Mouse (Mus musculus): Measurements from ENCODE around the gene Nfkbiz. TPM values are rescaled to one million over a fixed set of nuclear protein-coding genes. Genes with fewer than 3 reads are reported as not detected.

Gene Nfkbiz
- polyA plus RNA-seq, 1 experiment from 2014 or later, result 16.0 TPM

GRCm38 (mm10) chr16:55784379-55784778 is 54.3 kb downstream of the Nfkbiz start:
- no peak for ATAC-seq
- H3K27me3 ChIP-seq (replicated peaks; ENCODE audit: insufficient read depth, low read length), result no peaks in the 10 kb centered on the region
- no peak overlapping the region for H3K27ac ChIP-seq (ENCODE audit: low read length)
- no peaks in the 10 kb centered on the region for H3K36me3 ChIP-seq (ENCODE audit: insufficient read depth, low read length)
- H3K9me3 ChIP-seq (ENCODE audit: low read length), result no peaks in the 10 kb centered on the region
- no peak for DNase-seq (ENCODE audit: low spot score)
- 68% methylated on average over 7 of the region's 7 CpGs for WGBS
- H3K4me2 ChIP-seq (replicated peaks; ENCODE audit: low read depth, low read length), result no peak overlapping the region
- TF ChIP-seq CTCF (IDR thresholded peaks at IDR 0.05) (no peak), EP300 (IDR thresholded peaks at IDR 0.05) (no peak)
- no peak overlapping the region for H3K9ac ChIP-seq (replicated peaks; ENCODE audit: low read depth)
- no peak overlapping the region for H3K4me3 ChIP-seq (ENCODE audit: low read depth, low read length)
- no peaks in the 10 kb centered on the region; the same call in 1 of the 2 replicates for H3K4me1 ChIP-seq (ENCODE audit: insufficient read depth, low read depth, low read length)

- H3K4me1 ChIP-seq (ENCODE audit: insufficient read depth, low read depth, low read length), result no peaks in the 10 kb centered on the region; the same call in 1 of the 2 replicates
- no peak for ATAC-seq
- H3K4me3 ChIP-seq (ENCODE audit: low read depth, low read length), result no peak overlapping the region
- H3K36me3 ChIP-seq (ENCODE audit: insufficient read depth, low read length), result no peaks in the 10 kb centered on the region
- no peaks in the 10 kb centered on the region for H3K27me3 ChIP-seq (replicated peaks; ENCODE audit: insufficient read depth, low read length)
- H3K9me3 ChIP-seq (ENCODE audit: low read length), result no peaks in the 10 kb centered on the region
- 66% methylated on average over 3 of the region's 3 CpGs for WGBS
- H3K27ac ChIP-seq (ENCODE audit: low read length), result no peak overlapping the region
- no peak for TF ChIP-seq CTCF (IDR thresholded peaks at IDR 0.05)
- TF ChIP-seq EP300 (IDR thresholded peaks at IDR 0.05), result no peak
- H3K9ac ChIP-seq (replicated peaks; ENCODE audit: low read depth), result no peak overlapping the region
- H3K4me2 ChIP-seq (replicated peaks; ENCODE audit: low read depth, low read length), result no peak overlapping the region
- no peak for DNase-seq (ENCODE audit: low spot score)
Observed at GRCm38 (mm10) chr16:55783923-55784322, 54.8 kb downstream of the Nfkbiz start.

- no peak overlapping the region for H3K27ac ChIP-seq (ENCODE audit: low read length)
- no peak for TF ChIP-seq CTCF (IDR thresholded peaks at IDR 0.05)
- no peak for TF ChIP-seq EP300 (IDR thresholded peaks at IDR 0.05)
- DNase-seq (ENCODE audit: low spot score) (no peak), ATAC-seq (no peak)
- no peak overlapping the region for H3K4me3 ChIP-seq (ENCODE audit: low read depth, low read length)
- no peaks in the 10 kb centered on the region for H3K36me3 ChIP-seq (ENCODE audit: insufficient read depth, low read length)
- WGBS, result 75% methylated on average over 2 of the region's 2 CpGs
- no peaks in the 10 kb centered on the region for H3K27me3 ChIP-seq (replicated peaks; ENCODE audit: insufficient read depth, low read length)
- no peaks in the 10 kb centered on the region; the same call in 1 of the 2 replicates for H3K4me1 ChIP-seq (ENCODE audit: insufficient read depth, low read depth, low read length)
- no peak overlapping the region for H3K4me2 ChIP-seq (replicated peaks; ENCODE audit: low read depth, low read length)
- no peaks in the 10 kb centered on the region for H3K9me3 ChIP-seq (ENCODE audit: low read length)
- no peak overlapping the region for H3K9ac ChIP-seq (replicated peaks; ENCODE audit: low read depth)
Observed at GRCm38 (mm10) chr16:55782911-55783310, 55.8 kb downstream of the Nfkbiz start.

- WGBS, result 24% methylated on average over 5 of the region's 5 CpGs
- no peaks in the 10 kb centered on the region for H3K36me3 ChIP-seq (ENCODE audit: insufficient read depth, low read length)
- TF ChIP-seq CTCF (IDR thresholded peaks at IDR 0.05), result no peak
- TF ChIP-seq EP300 (IDR thresholded peaks at IDR 0.05), result peak; percentile 85
- no peaks in the 10 kb centered on the region for H3K27me3 ChIP-seq (replicated peaks; ENCODE audit: insufficient read depth, low read length)
- no peak overlapping the region for H3K4me3 ChIP-seq (ENCODE audit: low read depth, low read length)
- H3K4me1 ChIP-seq (ENCODE audit: insufficient read depth, low read depth, low read length), result no peaks in the 10 kb centered on the region; the same call in 1 of the 2 replicates
- H3K4me2 ChIP-seq (replicated peaks; ENCODE audit: low read depth, low read length), result no peak overlapping the region
- H3K27ac ChIP-seq (ENCODE audit: low read length), result no peak overlapping the region
- ATAC-seq (peak; percentile 91), DNase-seq (ENCODE audit: low spot score) (peak; percentile 75)
- no peak overlapping the region for H3K9ac ChIP-seq (replicated peaks; ENCODE audit: low read depth)
- H3K9me3 ChIP-seq (ENCODE audit: low read length), result no peaks in the 10 kb centered on the region
Observed at GRCm38 (mm10) chr16:55781809-55782208, 56.9 kb downstream of the Nfkbiz start.

GRCm38 (mm10) chr16:55780958-55781558 is 57.6 kb downstream of the Nfkbiz start:
- 64% methylated on average over 5 of the region's 5 CpGs for WGBS
- TF ChIP-seq CTCF (IDR thresholded peaks at IDR 0.05), result no peak
- no peak for TF ChIP-seq EP300 (IDR thresholded peaks at IDR 0.05)
- no peak for ATAC-seq
- Histone ChIP-seq H3K4me2 (replicated peaks; ENCODE audit: low read depth, low read length) (no peak overlapping the region), H3K27me3 (replicated peaks; ENCODE audit: insufficient read depth, low read length) (no peaks in the 10 kb centered on the region), H3K4me3 (ENCODE audit: low read depth, low read length) (no peak overlapping the region), H3K9ac (replicated peaks; ENCODE audit: low read depth) (no peak overlapping the region), H3K9me3 (ENCODE audit: low read length) (no peaks in the 10 kb centered on the region), H3K36me3 (ENCODE audit: insufficient read depth, low read length) (no peaks in the 10 kb centered on the region), H3K27ac (ENCODE audit: low read length) (no peak overlapping the region), H3K4me1 (ENCODE audit: insufficient read depth, low read depth, low read length) (no peaks in the 10 kb centered on the region; the same call in 1 of the 2 replicates)
- DNase-seq (ENCODE audit: low spot score), result no peak

DNA sequence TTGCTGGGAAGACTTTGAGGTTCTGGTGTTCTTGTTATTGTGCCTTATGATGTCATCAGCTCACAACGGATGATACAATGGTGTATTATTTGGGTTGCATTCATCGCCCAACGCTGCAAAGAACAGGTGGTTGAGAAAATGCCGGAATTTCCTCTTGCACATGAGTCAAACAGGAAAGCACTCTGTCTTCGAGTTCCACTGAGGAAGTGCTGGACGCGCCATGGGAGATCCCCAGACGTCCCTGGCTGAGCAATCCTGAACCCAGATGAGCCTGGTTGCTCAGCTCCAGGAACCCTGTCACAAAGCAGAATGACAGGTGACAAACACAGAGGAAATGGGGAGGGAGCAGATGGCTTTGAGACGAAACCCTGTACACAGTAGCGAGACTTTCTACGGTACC is 62.4 kb downstream of the Nfkbiz start:
- H3K27ac ChIP-seq (ENCODE audit: low read length), result no peak overlapping the region
- DNase-seq (ENCODE audit: low spot score), result no peak
- TF ChIP-seq CTCF (IDR thresholded peaks at IDR 0.05), result no peak
- no peak for TF ChIP-seq EP300 (IDR thresholded peaks at IDR 0.05)
- H3K27me3 ChIP-seq (replicated peaks; ENCODE audit: insufficient read depth, low read length), result no peaks in the 10 kb centered on the region
- H3K9ac ChIP-seq (replicated peaks; ENCODE audit: low read depth), result no peak overlapping the region
- no peak overlapping the region for H3K4me3 ChIP-seq (ENCODE audit: low read depth, low read length)
- WGBS, result 63% methylated on average over 11 of the region's 11 CpGs
- no peaks in the 10 kb centered on the region for H3K9me3 ChIP-seq (ENCODE audit: low read length)
- H3K4me1 ChIP-seq (ENCODE audit: insufficient read depth, low read depth, low read length), result no peaks in the 10 kb centered on the region
- no peak overlapping the region for H3K4me2 ChIP-seq (replicated peaks; ENCODE audit: low read depth, low read length)
- no peak for ATAC-seq
- no peaks in the 10 kb centered on the region for H3K36me3 ChIP-seq (ENCODE audit: insufficient read depth, low read length)
